Mouse (Mus musculus) fat pad, adult 2 months (tissue): ENCODE measurements around the gene Gm3591.
"Not testable (repeated sequence)": the region's sequence is repeated elsewhere in the genome, so short reads cannot be mapped to it uniquely, and the experiment has no call there.

Source experiments
- DNase-seq: peaks from one replicate; pipeline ENCODE4 v3.0.0-alpha.2; 2011; ENCODE audit warnings: low read depth, low spot score; ENCODE audit errors: extremely low read depth

Gm3591 gene

DNA sequence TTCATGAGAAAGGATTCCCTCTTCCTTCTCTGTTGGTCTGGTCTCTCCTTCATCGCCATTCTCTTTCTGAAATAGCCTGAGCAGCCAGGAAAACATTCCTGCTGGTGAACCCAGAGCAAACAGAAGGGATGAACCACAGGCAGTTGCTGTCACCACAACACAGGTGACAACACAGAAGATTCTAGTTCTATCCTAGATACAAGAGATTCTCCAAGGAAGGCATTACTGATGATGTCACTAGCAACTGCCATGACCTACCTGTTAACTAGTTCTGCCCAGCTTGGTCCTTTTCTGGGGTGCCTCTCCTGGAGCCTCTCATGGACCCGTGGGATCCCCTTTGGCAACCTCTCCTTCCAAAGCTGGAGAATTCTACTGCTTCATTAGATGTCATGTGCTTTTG, at the start of gene Gm3591:
Gene Gm3591 (minus strand): TSS at position 101 of the 400 bp plus-strand sequence.
- not testable (repeated sequence) for DNase-seq

DNA sequence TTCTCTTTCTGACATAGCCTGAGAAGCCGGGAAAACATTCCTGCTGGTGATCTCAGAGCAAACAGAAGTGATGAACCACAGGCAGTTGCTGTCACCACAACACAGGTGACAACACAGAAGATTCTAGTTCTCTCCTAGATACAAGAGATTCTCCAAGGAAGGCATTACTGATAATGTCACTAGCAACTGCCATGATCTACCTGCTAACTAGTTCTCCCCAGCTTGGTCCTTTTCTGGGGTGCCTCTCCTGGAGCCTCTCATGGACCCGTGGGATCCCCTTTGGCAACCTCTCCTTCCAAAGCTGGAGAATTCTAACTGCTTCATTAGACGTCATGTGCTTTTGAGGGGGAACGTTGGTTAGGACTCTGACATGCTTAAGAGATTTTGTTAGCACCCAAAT, 32.2 kb upstream of the Gm3591 start, which contains the start of gene Gm3594:
Gene Gm3594 (minus strand): TSS at position 101 of the 400 bp plus-strand sequence.
- DNase-seq = not testable (repeated sequence)

DNA sequence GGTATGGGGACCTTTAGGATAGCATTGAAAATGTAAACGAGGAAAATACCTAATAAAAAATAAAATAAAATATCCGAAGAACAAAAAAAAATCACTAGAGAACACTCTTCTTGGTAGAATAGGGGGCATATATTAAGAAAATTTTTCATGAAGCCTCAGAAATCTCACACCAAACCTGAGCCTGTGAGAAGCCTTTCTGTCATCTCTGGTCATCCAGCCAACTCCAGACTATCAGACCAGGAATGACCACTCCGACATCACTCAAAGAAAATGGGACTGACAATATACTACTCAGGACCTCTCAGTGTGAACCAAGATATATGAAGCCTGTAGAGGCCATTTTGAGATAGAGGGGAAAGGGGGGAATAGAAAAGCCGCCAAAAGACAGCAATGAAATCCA, 28.5 kb upstream of the Gm3591 start:
- DNase-seq = not testable (repeated sequence)

DNA sequence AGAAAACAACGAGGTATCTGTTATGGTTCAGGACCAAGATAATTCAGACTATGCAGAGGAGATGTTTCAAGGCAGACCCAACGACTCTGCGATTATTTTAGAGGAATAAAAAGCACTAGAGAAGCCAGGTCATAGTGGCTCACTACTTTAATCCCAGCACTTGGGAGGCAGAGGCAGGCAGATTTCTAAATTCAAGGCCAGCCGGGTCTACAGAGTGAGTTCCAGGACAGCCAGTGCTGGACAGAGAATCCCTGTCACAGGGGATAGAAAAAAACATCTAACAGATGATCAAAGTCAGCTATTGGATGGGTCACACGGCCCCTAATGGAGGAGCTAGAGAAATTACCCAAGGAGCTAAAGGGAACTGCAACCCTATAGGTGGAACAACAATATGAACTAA, 27.9 kb upstream of the Gm3591 start:
- DNase-seq = not testable (repeated sequence)

DNA sequence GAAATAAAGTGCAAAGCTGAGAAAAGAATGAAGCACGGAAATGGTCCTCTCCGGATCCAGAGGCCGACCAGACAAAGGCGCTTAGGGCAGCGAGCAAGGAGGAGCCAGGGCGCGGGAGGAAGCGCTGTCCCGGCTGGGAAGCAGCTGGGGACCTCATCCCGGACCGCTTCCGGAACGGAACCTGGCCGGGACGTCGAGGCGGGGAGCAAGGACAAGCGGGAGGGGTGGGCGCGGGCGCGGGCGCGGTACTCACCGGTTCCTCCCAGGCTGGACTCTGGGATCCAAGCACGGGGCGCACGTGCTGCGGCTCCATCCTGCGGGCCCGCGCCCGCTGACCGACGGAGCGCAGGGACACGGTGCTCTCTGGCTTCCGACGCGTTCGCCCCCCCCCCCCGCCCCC, 14.5 kb upstream of the Gm3591 start:
- not testable (repeated sequence) for DNase-seq

DNA sequence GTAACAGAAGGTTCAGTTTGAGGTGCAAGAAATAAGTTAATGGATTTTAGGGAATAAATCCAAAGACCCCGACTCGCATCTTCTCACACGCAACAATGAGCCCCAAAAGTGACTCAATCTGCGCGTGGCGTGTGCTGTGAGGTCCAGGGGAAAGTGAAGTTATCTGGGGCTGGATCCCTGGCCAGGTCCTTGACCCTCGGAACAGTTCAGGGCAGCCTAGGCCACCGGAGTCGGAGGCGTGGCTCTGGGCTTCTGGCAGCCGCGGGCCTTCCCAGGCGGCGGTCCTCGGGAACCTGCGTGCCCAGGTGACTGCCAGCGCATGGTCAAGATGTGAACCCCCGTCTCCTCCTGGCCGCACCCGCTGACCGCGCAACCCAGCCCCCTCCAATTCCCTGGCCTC, 14.1 kb upstream of the Gm3591 start:
- DNase-seq = not testable (repeated sequence)

DNA sequence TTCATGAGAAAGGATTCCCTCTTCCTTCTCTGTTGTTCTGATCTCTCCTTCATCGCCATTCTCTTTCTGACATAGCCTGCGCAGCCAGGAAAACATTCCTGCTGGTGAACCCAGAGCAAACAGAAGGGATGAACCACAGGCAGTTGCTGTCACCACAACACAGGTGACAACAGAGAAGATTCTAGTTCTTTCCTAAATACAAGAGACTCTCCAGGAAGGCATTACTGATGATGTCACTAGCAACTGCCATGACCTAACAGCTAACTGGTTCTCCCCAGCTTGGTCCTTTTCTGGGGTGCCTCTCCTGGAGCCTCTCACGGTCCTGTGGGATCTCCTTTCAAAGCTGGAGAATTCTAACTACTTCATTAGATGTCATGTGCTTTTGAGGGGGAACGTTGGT, 22.1 kb downstream of the Gm3591 start, which contains the start of gene Gm16440:
Gene Gm16440 (minus strand): TSS at position 101 of the 400 bp plus-strand sequence.
- DNase-seq = not testable (repeated sequence)
